Mouse (Mus musculus) hindbrain, embryonic 10.5 days (tissue): ENCODE data around the gene Ucp1. TPM values are rescaled to one million over a fixed set of nuclear protein-coding genes. Genes with fewer than 3 reads are reported as not detected.

Source experiments
- DNase-seq: peaks from one replicate; pipeline ENCODE4 v3.0.0-alpha.2; 2017; ENCODE audit warnings: low spot score
- H3K27ac ChIP-seq: fragments of 300-500 bp; sonication (generic); 2 replicates; pipeline ENCODE4 v1.5.1; 2016; ENCODE audit warnings: mild to moderate bottlenecking, moderate library complexity
- H3K27me3 ChIP-seq: fragments of 300-500 bp; sonication (generic); 2 replicates; pipeline ENCODE4 v1.6.1; 2016; ENCODE audit warnings: mild to moderate bottlenecking; ENCODE audit not compliant: poor library complexity, insufficient read depth, severe bottlenecking
- H3K36me3 ChIP-seq: fragments of 300-500 bp; sonication (generic); 2 replicates; pipeline ENCODE4 v1.6.1; 2016; ENCODE audit warnings: mild to moderate bottlenecking, moderate library complexity
- H3K4me1 ChIP-seq: fragments of 300-500 bp; sonication (generic); replicated peaks from 2 replicates; pipeline ENCODE4 v1.6.1; 2016; ENCODE audit warnings: mild to moderate bottlenecking
- H3K4me3 ChIP-seq: fragments of 300-500 bp; sonication (generic); 2 replicates; pipeline ENCODE4 v1.5.1; 2016; ENCODE audit warnings: mild to moderate bottlenecking, moderate library complexity
- H3K9me3 ChIP-seq: fragments of 300-500 bp; sonication (generic); 2 replicates; pipeline ENCODE4 v1.6.1; 2016; ENCODE audit warnings: mild to moderate bottlenecking, moderate library complexity
- WGBS: fragments of 180-500 bp; shearing (Covaris S2); methylation state at CpG from one replicate; pipeline ENCODE4 v1.1.7; 2016; 5-methylcytosine and 5-hydroxymethylcytosine counted together
- polyA plus RNA-seq: library from polyadenylated mRNA; unstranded; fragments of >200 nt; fragmentation: Nextera tagmentation; extraction: Ambion mirVana; gene quantifications from 2 replicates; pipeline ENCODE4 v1.2.1, GENCODE M21; 2016

The Ucp1 gene
- 0.10 TPM in 1 of 2 replicates, not detected in the other for polyA plus RNA-seq

DNA sequence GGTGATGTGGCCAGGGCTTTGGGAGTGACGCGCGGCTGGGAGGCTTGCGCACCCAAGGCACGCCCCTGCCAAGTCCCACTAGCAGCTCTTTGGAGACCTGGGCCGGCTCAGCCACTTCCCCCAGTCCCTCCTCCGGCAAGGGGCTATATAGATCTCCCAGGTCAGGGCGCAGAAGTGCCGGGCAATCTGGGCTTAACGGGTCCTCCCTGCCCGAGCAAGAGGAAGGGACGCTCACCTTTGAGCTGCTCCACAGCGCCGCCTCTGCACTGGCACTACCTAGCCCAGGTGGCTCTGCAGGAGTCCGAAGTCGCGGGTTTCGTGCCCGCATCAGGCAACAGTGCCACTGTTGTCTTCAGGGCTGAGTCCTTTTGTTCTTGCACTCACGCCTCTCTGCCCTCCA, at the start of gene Ucp1:
Gene Ucp1 (plus strand): TSS at position 177 of the 400 bp plus-strand sequence.
- no peaks in the 10 kb centered on the region for H3K9me3 ChIP-seq
- no peaks in the 10 kb centered on the region for H3K36me3 ChIP-seq
- H3K27me3 ChIP-seq = peaks cover 34% of the 10 kb centered on the region
- peak; percentile 10 for DNase-seq
- H3K4me1 ChIP-seq = peaks cover 10% of the 10 kb centered on the region
- H3K27ac ChIP-seq = no peak within 1 kb of the TSS
- H3K4me3 ChIP-seq = peak within 1 kb of the TSS; percentile 43
- WGBS = 2% methylated on average over 20 of the region's 20 CpGs

GRCm38 (mm10) chr8:83244151-83244550, 46.0 kb upstream of the Ucp1 start:
- peaks cover 35% of the 10 kb centered on the region for H3K36me3 ChIP-seq
- H3K27me3 ChIP-seq = no peaks in the 10 kb centered on the region
- 92% methylated on average over 7 of the region's 7 CpGs for WGBS
- H3K27ac ChIP-seq = no peak overlapping the region
- DNase-seq = no peak
- H3K4me1 ChIP-seq = no peaks in the 10 kb centered on the region
- H3K9me3 ChIP-seq = no peaks in the 10 kb centered on the region
- no peak overlapping the region for H3K4me3 ChIP-seq

DNA sequence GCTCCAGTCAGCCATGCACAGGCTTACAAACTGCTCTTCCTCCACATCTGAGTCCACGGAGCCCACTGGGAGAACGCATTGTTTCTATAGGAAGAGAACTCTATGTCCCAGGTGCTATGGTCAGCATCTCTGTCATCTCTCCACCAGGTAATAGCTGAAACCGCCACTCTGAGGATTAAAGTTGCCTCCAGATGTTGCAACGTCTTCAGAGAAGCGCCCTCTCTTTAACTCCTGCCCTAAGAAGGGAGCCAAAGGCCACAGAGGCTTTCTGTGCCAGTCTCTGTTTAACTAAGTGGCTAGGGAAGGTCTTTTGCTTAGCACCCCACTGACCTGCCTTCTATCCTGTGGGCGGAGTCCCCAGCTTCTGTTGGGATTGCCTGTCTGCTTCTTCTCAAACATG, 39.3 kb upstream of the Ucp1 start:
- DNase-seq = no peak
- WGBS = 85% methylated on average over 6 of the region's 6 CpGs
- peaks cover 49% of the 10 kb centered on the region for H3K36me3 ChIP-seq

GRCm38 (mm10) chr8:83251362-83252246, 38.5 kb upstream of the Ucp1 start:
- H3K4me1 ChIP-seq = no peaks in the 10 kb centered on the region
- H3K27me3 ChIP-seq = no peaks in the 10 kb centered on the region
- 80% methylated on average over 14 of the region's 14 CpGs for WGBS
- no peak overlapping the region for H3K4me3 ChIP-seq
- no peaks in the 10 kb centered on the region for H3K9me3 ChIP-seq
- peak overlapping the region; percentile 64; the same call in 1 of the 2 replicates for H3K27ac ChIP-seq
- no peak for DNase-seq
- H3K36me3 ChIP-seq = peaks cover 53% of the 10 kb centered on the region

More for the DNA sequence above, 39.3 kb upstream of the Ucp1 start:
- no peaks in the 10 kb centered on the region for H3K9me3 ChIP-seq
- no peak overlapping the region for H3K4me3 ChIP-seq
- peak overlapping the region; percentile 64; the same call in 1 of the 2 replicates for H3K27ac ChIP-seq
- H3K4me1 ChIP-seq = no peaks in the 10 kb centered on the region
- no peaks in the 10 kb centered on the region for H3K27me3 ChIP-seq

DNA sequence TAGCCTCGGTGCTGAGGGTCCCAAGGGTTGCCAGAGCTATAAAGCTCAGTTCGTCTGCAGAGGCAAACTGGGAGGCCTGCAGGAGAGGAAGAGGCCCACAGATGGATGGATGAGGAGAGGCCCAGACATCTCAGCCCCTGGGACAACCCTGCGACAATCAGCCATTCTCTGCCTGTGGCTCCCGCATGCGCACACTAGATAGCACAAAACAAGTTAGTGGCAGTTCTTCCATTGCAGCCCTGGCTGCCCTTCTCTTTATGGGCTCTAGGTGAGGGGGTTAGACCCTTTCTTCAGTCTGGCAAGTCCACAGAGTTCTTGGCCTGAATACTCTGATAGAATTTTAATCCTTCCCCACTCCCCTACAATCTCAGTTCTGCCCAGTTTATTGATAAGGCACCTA, 37.4 kb upstream of the Ucp1 start:
- Histone ChIP-seq H3K27ac (peak overlapping the region; percentile 25; the same call in 1 of the 2 replicates), H3K36me3 (peaks cover 56% of the 10 kb centered on the region), H3K9me3 (no peaks in the 10 kb centered on the region), H3K4me3 (no peak overlapping the region), H3K27me3 (no peaks in the 10 kb centered on the region), H3K4me1 (no peaks in the 10 kb centered on the region)
- DNase-seq = no peak
- 89% methylated on average over 5 of the region's 5 CpGs for WGBS

DNA sequence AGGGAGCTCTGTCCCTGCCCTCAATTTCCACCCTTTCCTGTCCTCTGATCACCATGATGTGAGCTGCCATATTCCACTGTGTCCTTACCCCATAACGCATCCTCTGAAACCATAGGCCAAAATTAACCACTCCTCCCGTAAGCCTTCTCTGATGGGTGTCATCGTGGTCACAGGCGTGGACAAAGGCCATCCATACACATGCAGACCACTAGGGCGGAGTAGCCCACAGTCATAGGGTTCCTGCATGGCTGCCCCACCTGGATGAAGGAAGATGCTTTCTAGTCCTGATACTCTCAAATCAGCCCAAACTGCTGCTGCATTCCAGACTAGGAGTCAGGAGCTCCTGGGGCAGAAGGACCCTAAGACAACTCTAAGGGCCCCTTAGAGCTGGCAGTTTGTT, 32.5 kb upstream of the Ucp1 start:
- DNase-seq = no peak
- WGBS = 93% methylated on average over 5 of the region's 5 CpGs
- peaks cover 62% of the 10 kb centered on the region for H3K36me3 ChIP-seq

DNA sequence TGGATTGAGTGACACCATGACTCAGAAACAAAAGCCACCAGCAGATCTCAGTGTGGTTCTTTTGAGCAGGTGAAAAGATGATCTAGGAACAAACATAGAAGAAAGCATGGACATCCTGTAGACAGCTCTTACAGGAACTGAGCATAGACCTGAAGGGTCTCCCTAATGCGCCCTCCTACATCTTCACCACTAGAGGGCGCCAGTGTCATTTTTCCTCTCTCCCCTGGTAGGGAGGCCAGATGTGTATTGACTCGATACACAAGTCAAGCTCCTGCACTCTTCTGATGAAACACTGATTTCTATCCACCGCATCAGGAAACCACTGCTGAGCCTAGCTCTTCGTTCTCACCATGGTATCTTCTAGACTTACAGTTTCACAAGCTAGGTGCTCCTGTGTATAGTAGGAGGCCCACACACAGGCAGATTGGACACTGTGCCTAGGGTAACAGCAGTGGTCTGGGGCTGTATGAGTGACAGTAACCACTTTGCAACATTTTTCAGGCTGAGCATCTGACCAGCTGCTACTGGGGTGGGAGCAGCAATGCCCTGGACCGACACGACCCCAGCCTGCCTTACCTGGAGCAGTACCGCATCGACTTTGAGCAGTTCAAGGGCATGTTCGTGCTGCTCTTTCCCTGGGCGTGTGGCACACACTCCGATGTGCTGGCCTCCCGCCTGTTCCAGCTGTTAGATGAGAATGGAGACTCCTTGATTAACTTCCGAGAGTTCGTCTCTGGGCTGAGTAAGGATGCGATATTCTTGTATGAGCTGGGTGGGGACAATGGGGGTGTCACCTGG, 29.5 kb upstream of the Ucp1 start:
- Histone ChIP-seq H3K27ac (no peak overlapping the region), H3K4me1 (no peaks in the 10 kb centered on the region), H3K9me3 (no peaks in the 10 kb centered on the region), H3K27me3 (no peaks in the 10 kb centered on the region), H3K36me3 (peaks cover 61% of the 10 kb centered on the region), H3K4me3 (no peak overlapping the region)
- 72% methylated on average over 16 of the region's 16 CpGs for WGBS
- peak; percentile 64 for DNase-seq

More for the DNA sequence above, 32.5 kb upstream of the Ucp1 start:
- H3K4me3 ChIP-seq = no peak overlapping the region
- no peaks in the 10 kb centered on the region for H3K27me3 ChIP-seq
- no peaks in the 10 kb centered on the region for H3K9me3 ChIP-seq
- H3K4me1 ChIP-seq = no peaks in the 10 kb centered on the region
- H3K27ac ChIP-seq = no peak overlapping the region

GRCm38 (mm10) chr8:83271172-83271571, 19.0 kb upstream of the Ucp1 start:
- H3K4me3 ChIP-seq = no peak overlapping the region
- H3K27me3 ChIP-seq = no peaks in the 10 kb centered on the region
- H3K27ac ChIP-seq = no peak overlapping the region
- peaks cover 53% of the 10 kb centered on the region for H3K36me3 ChIP-seq
- DNase-seq = no peak
- 96% methylated on average over 14 of the region's 14 CpGs for WGBS
- H3K9me3 ChIP-seq = no peaks in the 10 kb centered on the region
- H3K4me1 ChIP-seq = no peaks in the 10 kb centered on the region

GRCm38 (mm10) chr8:83272464-83272863, 17.7 kb upstream of the Ucp1 start:
- Histone ChIP-seq H3K4me3 (no peak overlapping the region), H3K36me3 (peaks cover 41% of the 10 kb centered on the region)

DNA sequence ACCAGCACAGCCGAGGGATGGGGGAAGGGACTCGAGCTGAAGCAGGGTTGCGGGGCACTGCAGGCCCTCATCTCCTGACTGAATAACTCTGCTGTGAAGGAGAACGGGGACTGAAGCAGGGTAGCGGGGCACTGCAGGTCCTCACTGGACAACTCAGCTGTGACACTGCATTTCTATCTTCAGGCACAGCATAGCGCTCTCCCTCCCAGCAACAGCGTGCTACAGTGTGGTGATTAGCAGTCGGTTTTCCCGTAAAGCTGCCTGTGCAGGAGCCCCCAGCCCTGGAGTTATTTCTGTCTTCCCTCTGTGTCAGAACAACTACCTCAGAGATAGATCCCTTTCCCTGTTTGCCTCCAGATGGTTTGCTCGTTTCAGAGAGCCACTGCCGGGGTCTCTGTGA, 15.7 kb upstream of the Ucp1 start:
- WGBS = 58% methylated on average over 11 of the region's 11 CpGs
- no peaks in the 10 kb centered on the region for H3K4me1 ChIP-seq
- no peak for DNase-seq
- H3K4me3 ChIP-seq = no peak overlapping the region
- no peaks in the 10 kb centered on the region for H3K27me3 ChIP-seq
- no peaks in the 10 kb centered on the region for H3K9me3 ChIP-seq
- H3K36me3 ChIP-seq = peaks cover 28% of the 10 kb centered on the region
- H3K27ac ChIP-seq = no peak overlapping the region

More at GRCm38 (mm10) chr8:83272464-83272863, 17.7 kb upstream of the Ucp1 start:
- H3K27me3 ChIP-seq = no peaks in the 10 kb centered on the region
- DNase-seq = no peak
- no peak overlapping the region for H3K27ac ChIP-seq
- H3K9me3 ChIP-seq = no peaks in the 10 kb centered on the region
- WGBS = 84% methylated on average over 10 of the region's 10 CpGs
- no peaks in the 10 kb centered on the region for H3K4me1 ChIP-seq

DNA sequence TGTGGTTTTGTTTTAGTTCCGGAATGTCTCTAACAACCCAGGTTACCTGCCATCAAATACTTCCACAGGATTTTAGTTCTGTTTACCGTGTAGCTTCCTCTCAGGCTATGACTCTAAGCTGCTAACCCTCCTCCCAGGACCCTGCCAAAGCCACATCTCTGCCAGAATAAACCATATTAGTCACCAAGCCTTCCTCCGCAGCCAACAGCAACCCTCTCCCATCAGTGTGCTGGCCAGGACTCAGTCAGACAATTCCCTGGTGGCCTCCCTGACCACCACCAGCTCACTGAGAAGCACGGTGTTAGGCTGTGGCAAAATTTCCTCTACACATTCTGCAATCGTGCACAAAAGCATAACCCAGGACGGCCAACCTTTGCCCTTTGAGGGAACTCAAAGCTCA, 11.7 kb upstream of the Ucp1 start:
- Histone ChIP-seq H3K4me3 (no peak overlapping the region), H3K4me1 (no peaks in the 10 kb centered on the region), H3K27ac (no peak overlapping the region), H3K36me3 (0 out of 2 replicates have a peak, but pooled peaks cover 2% of the 10 kb centered on the region), H3K9me3 (no peaks in the 10 kb centered on the region), H3K27me3 (no peaks in the 10 kb centered on the region)
- DNase-seq = no peak
- 88% methylated on average over 6 of the region's 6 CpGs for WGBS

DNA sequence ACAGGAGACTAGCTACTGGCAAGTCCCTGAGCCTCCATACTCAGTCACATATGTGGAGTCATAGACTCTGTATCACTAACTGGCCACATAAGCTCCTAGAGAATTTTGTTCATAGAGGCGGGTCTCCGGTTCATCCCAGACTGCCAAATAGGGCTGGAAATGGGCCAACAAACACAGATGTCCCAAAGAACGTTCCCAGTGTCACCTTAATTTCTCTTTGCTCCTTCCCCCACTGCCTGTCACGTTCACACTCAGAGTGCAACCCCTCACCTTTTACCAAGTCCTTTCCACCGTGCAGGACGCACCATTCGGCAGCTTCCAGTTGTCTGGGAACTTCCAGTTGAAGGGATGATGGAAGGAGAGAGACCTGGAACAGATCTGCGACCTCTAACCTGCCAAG, 4.8 kb upstream of the Ucp1 start:
- Histone ChIP-seq H3K4me1 (peaks cover 8% of the 10 kb centered on the region), H3K9me3 (no peaks in the 10 kb centered on the region), H3K27ac (no peak overlapping the region), H3K4me3 (no peak overlapping the region), H3K27me3 (peaks cover 18% of the 10 kb centered on the region), H3K36me3 (no peaks in the 10 kb centered on the region)
- 91% methylated on average over 8 of the region's 8 CpGs for WGBS
- no peak for DNase-seq

DNA sequence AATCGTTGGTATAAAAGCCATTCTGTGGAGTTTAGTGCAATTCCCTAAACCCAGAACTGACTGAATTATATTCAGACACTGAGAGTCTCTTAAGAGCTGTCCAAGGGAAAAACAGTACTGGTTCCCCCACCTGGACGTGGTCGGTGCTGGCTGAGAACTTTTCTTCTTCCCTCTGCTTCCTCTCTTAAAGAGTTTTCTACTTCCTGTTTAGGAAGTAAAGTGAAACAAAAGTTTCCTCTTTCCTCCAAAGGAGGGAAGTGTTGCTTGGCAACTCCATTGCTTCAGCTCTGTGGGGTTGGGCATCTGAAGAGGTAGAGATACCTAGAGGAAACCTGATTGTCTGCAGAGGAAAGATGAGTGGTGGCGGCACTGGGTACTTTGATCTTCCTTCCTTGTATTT, 7.2 kb downstream of the Ucp1 start:
- DNase-seq = no peak
- Histone ChIP-seq H3K27ac (no peak overlapping the region), H3K36me3 (no peaks in the 10 kb centered on the region), H3K9me3 (no peaks in the 10 kb centered on the region), H3K4me1 (no peaks in the 10 kb centered on the region), H3K27me3 (no peaks in the 10 kb centered on the region), H3K4me3 (no peak overlapping the region)
- WGBS = 84% methylated on average over 4 of the region's 4 CpGs
